Mouse (Mus musculus): ENCODE measurements at regions not wholly inside any gene's neighbourhood (a gene's known extent, or its start where the extent isn't known, plus 50 kb on each side); places are given as distances from the start of the nearest gene placed in this dataset.

GRCm38 (mm10) chr10:71754799-71755198 lies 407.2 kb downstream of the Ipmk start:
- DNase-seq = no peak

GRCm38 (mm10) chr10:71778903-71779302 lies 431.3 kb downstream of the Ipmk start:
- no peak for DNase-seq

- DNase-seq = no peak
Measured at GRCm38 (mm10) chr10:71789241-71789640, 441.7 kb downstream of the Ipmk start.

- no peak for DNase-seq
Measured at GRCm38 (mm10) chr10:71789936-71790335, 442.4 kb downstream of the Ipmk start.

- no peak for DNase-seq
Measured at GRCm38 (mm10) chr10:71798638-71799037, 451.1 kb downstream of the Ipmk start.

GRCm38 (mm10) chr10:71802457-71802856 lies 454.9 kb downstream of the Ipmk start:
- DNase-seq = no peak

- no peak for DNase-seq
Measured at GRCm38 (mm10) chr10:71832633-71833032, 485.1 kb downstream of the Ipmk start.

GRCm38 (mm10) chr10:71835018-71835417 lies 487.5 kb downstream of the Ipmk start:
- DNase-seq = no peak

GRCm38 (mm10) chr10:71857089-71857488 lies 509.5 kb downstream of the Ipmk start:
- no peak for DNase-seq

- peak; percentile 17 for DNase-seq
Measured at GRCm38 (mm10) chr10:71857518-71857973, 510.0 kb downstream of the Ipmk start.

GRCm38 (mm10) chr10:71893726-71894125 lies 546.2 kb downstream of the Ipmk start:
- DNase-seq = no peak

GRCm38 (mm10) chr10:71905029-71905428 lies 557.5 kb downstream of the Ipmk start:
- no peak for DNase-seq

Measured in cerebellum, adult 9-10 months (tissue).